Mouse (Mus musculus) heart, postnatal 0 days (tissue): ENCODE measurements around the gene Spag7. TPM values are rescaled to one million over a fixed set of nuclear protein-coding genes. Genes with fewer than 3 reads are reported as not detected.

Source experiments
- ATAC-seq: fragments of 200-750 bp; cut with Nextera tagmentation; 2 replicates; pipeline ENCODE4 v1.8.0; 2017; ENCODE audit warnings: low read depth, moderate number of reproducible peaks, moderate library complexity; ENCODE audit not compliant: insufficient read depth
- DNase-seq: peaks from one replicate; pipeline ENCODE4 v3.0.0-alpha.2; 2016; ENCODE audit warnings: low spot score
- H3K27ac ChIP-seq: fragments of 300-500 bp; sonication (generic); 2 replicates; pipeline ENCODE4 v1.5.1; 2014; ENCODE audit warnings: low read depth, mild to moderate bottlenecking
- H3K27me3 ChIP-seq: fragments of 300-500 bp; sonication (generic); 2 replicates; pipeline ENCODE4 v1.6.1; 2014; ENCODE audit warnings: low read length, mixed read lengths; ENCODE audit not compliant: control insufficient read depth, insufficient read depth
- H3K36me3 ChIP-seq: fragments of 300-500 bp; sonication (generic); replicated peaks from 2 replicates; pipeline ENCODE4 v1.6.1; 2014; ENCODE audit warnings: low read length, mixed read lengths; ENCODE audit not compliant: control insufficient read depth, insufficient read depth
- H3K4me1 ChIP-seq: fragments of 300-500 bp; sonication (generic); 2 replicates; pipeline ENCODE4 v1.6.1; 2014; ENCODE audit warnings: antibody characterized with exemption; ENCODE audit not compliant: control insufficient read depth, insufficient read depth
- H3K4me2 ChIP-seq: fragments of 300-500 bp; sonication (generic); 2 replicates; pipeline ENCODE4 v1.6.1; 2014; ENCODE audit warnings: low read depth, mild to moderate bottlenecking, low read length, moderate library complexity
- H3K4me3 ChIP-seq: fragments of 300-500 bp; sonication (generic); 2 replicates; pipeline ENCODE4 v1.5.1; 2014; ENCODE audit warnings: low read depth, low read length
- H3K9ac ChIP-seq: fragments of 300-500 bp; sonication (generic); replicated peaks from 2 replicates; pipeline ENCODE4 v1.6.1; 2014; ENCODE audit warnings: low read depth, low read length, mixed read lengths
- H3K9me3 ChIP-seq: fragments of 300-500 bp; sonication (generic); replicated peaks from 2 replicates; pipeline ENCODE4 v1.6.1; 2016; ENCODE audit warnings: low read length; ENCODE audit not compliant: control insufficient read depth
- CTCF ChIP-seq: IDR thresholded peaks from 2 replicates; pipeline ENCODE4 v1.5.1; 2016; ENCODE audit warnings: antibody characterized with exemption, control low read depth, low read depth
- EP300 ChIP-seq: IDR thresholded peaks from 2 replicates; pipeline ENCODE4 v1.6.1; 2016; ENCODE audit warnings: antibody characterized with exemption, low read depth
- WGBS: fragments of 180-500 bp; shearing (Covaris S2); extraction: QIAGEN DNeasy Blood & Tissue Kit; methylation state at CpG from one replicate; pipeline ENCODE4 v1.1.7; 2014; 5-methylcytosine and 5-hydroxymethylcytosine counted together
- polyA plus RNA-seq: library from polyadenylated mRNA; unstranded; fragments of >200 nt; fragmentation: Nextera tagmentation; extraction: Ambion mirVana; gene quantifications from 2 replicates; pipeline ENCODE4 v1.2.1, GENCODE M21; 2015
- total RNA-seq: library from RNA; depleted of rRNA; stranded (reverse); fragments of >200 nt; gene quantifications from 2 replicates; pipeline ENCODE4 v1.2.3, GENCODE M21; 2014; ENCODE audit warnings: low replicate concordance

The Spag7 gene
- total and polyA plus RNA-seq, 2 experiments from 2014 or later, result 42.0 to 175 TPM

DNA sequence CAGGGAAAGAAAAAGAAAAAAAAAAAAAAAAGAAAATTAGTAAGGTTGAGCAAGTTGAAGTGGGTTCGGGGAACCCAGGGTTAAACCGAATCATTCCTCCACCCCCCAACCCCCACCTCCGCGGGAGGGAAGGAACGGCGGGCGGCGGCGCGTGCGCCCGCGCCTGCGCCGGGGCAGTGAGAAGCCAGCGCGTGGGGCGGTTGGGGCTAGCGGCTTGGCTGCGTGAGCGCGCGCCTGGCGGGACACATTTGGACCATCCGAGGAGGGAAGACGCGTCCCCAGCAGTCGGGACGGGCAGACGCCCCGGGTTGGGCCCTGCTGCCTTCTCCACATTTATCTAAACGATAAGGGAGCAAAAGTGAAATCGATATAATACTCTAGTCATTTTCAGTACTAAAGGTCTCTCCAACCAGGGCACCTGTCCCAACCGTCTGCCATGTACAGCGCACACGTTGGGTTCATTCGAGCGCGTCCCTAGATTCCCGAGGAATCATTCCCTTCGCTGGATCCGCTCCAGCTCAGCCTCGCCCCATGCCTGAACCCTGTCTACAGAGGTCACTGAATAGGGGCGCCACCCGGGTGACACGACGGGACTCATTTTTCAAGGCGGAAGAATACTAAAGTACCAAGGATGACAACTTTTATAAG lies 14.2 kb downstream of the Spag7 start:
- ATAC-seq (peak; percentile 58), DNase-seq (peak; percentile 80)
- TF ChIP-seq EP300, result no peak; the same call in 1 of the 2 replicates
- no peak for TF ChIP-seq CTCF
- Histone ChIP-seq H3K9me3 (no peaks in the 10 kb centered on the region), H3K9ac (peak overlapping the region; percentile 99), H3K4me3 (peak overlapping the region; percentile 96), H3K4me2 (peak overlapping the region; percentile 75), H3K27me3 (no peaks in the 10 kb centered on the region), H3K4me1 (peaks cover 36% of the 10 kb centered on the region), H3K27ac (peak overlapping the region; percentile 100), H3K36me3 (peaks cover 37% of the 10 kb centered on the region)
- 0% methylated on average over 48 of the region's 48 CpGs for WGBS

- Histone ChIP-seq H3K36me3 (peaks cover 38% of the 10 kb centered on the region), H3K9ac (peak within 1 kb of the TSS; percentile 99), H3K9me3 (no peaks in the 10 kb centered on the region), H3K27me3 (no peaks in the 10 kb centered on the region), H3K27ac (peak within 1 kb of the TSS; percentile 100), H3K4me1 (peaks cover 33% of the 10 kb centered on the region), H3K4me2 (peak within 1 kb of the TSS; percentile 75), H3K4me3 (peak within 1 kb of the TSS; percentile 96)
- TF ChIP-seq CTCF (no peak), EP300 (no peak; the same call in 1 of the 2 replicates)
- DNase-seq (peak; percentile 87), ATAC-seq (peak; percentile 42)
- WGBS, result under 1% methylated on average over 52 of the region's 61 CpGs
Observed at GRCm38 (mm10) chr11:70654198-70654922, 14.9 kb downstream of the Spag7 start, which contains the start of gene Pfn1. Gene Pfn1, minus strand, starts transcription at chr11:70654644.

GRCm38 (mm10) chr11:70653345-70654197 lies 15.6 kb downstream of the Spag7 start:
- TF ChIP-seq CTCF (no peak), EP300 (peak; percentile 43; the same call in 1 of the 2 replicates)
- Histone ChIP-seq H3K27me3 (no peaks in the 10 kb centered on the region), H3K27ac (peak overlapping the region; percentile 100), H3K4me3 (peak overlapping the region; percentile 96), H3K9me3 (no peaks in the 10 kb centered on the region), H3K9ac (peak overlapping the region; percentile 99), H3K36me3 (peaks cover 43% of the 10 kb centered on the region), H3K4me2 (peak overlapping the region; percentile 75), H3K4me1 (peaks cover 25% of the 10 kb centered on the region)
- ATAC-seq, result peak; percentile 28
- no peak for DNase-seq
- under 1% methylated on average over 59 of the region's 63 CpGs for WGBS

DNA sequence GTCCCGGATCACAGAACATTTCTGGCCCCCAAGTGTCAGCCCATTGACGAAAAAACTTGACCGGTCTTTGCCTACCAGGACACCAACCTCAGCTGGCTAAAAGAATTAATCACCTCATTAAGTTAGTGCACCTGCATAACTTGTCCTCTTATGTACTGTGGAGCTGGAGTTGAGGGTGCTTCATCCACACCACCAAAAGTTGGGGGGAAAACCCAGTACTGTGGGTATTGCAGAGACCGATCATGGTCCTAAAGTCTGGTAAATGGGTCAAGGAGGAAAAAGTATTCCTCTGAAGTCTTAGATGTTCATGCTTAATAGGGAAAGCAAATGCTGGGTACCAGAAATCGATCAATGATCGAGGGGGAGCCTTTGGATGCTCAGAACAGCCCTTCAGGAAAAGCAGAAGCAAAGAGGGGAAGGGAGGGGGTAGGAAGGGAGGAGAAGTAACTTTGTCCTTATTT lies 16.3 kb downstream of the Spag7 start:
- H3K9me3 ChIP-seq, result no peaks in the 10 kb centered on the region
- H3K36me3 ChIP-seq, result peaks cover 44% of the 10 kb centered on the region
- 37% methylated on average over 6 of the region's 6 CpGs for WGBS
- H3K4me1 ChIP-seq, result peaks cover 21% of the 10 kb centered on the region
- no peak for ATAC-seq
- no peak for TF ChIP-seq EP300
- no peak for TF ChIP-seq CTCF
- H3K4me3 ChIP-seq, result peak overlapping the region; percentile 96
- H3K27me3 ChIP-seq, result no peaks in the 10 kb centered on the region
- H3K4me2 ChIP-seq, result peak overlapping the region; percentile 75
- no peak for DNase-seq
- H3K9ac ChIP-seq, result peak overlapping the region; percentile 99
- H3K27ac ChIP-seq, result peak overlapping the region; percentile 100
